In genomic region chr1:165708686-165709380, GRCm38 (mm10) we compare ENCODE assay signal across 8 mouse cellular contexts. TPM values are rescaled to one million over a fixed set of nuclear protein-coding genes. Genes with fewer than 3 reads are reported as not detected.
DNase-seq lines count a peak whose midpoint lies in the region; ATAC-seq lines count a peak whose summit lies in the region.

No protein-coding gene starts in this region.

- H3K4me3 ChIP-seq in lung, embryonic 16.5 days (ENCODE audit: low read length) = peak overlapping the region; percentile 70
- peak overlapping the region; percentile 90 for H3K4me3 ChIP-seq in heart, embryonic 12.5 days
- H3K4me3 ChIP-seq in liver, embryonic 12.5 days = peak overlapping the region; percentile 65; the same call in 1 of the 2 replicates

- H3K4me1 ChIP-seq in lung, embryonic 16.5 days (replicated peaks; ENCODE audit: control insufficient read depth, insufficient read depth, low read length) = peaks cover 21% of the 10 kb centered on the region
- peaks cover 51% of the 10 kb centered on the region for H3K4me1 ChIP-seq in heart, embryonic 12.5 days (replicated peaks)
- peaks cover 51% of the 10 kb centered on the region for H3K4me1 ChIP-seq in liver, embryonic 12.5 days

- no peaks in the 10 kb centered on the region for H3K9me3 ChIP-seq in lung, embryonic 16.5 days (ENCODE audit: control insufficient read depth, low read length)
- no peaks in the 10 kb centered on the region for H3K9me3 ChIP-seq in heart, embryonic 12.5 days (replicated peaks)
- no peaks in the 10 kb centered on the region for H3K9me3 ChIP-seq in liver, embryonic 12.5 days (replicated peaks)

- H3K27me3 ChIP-seq in lung, embryonic 16.5 days (ENCODE audit: control insufficient read depth, insufficient read depth, low read depth, low read length) = no peaks in the 10 kb centered on the region
- no peaks in the 10 kb centered on the region for H3K27me3 ChIP-seq in heart, embryonic 12.5 days (replicated peaks)
- H3K27me3 ChIP-seq in liver, embryonic 12.5 days (replicated peaks) = peaks cover 58% of the 10 kb centered on the region

- DNase-seq in lung, postnatal 25 days (ENCODE audit: low spot score) = no peak
- peak; percentile 44 to 52 for DNase-seq in thymus, postnatal 10 days (ENCODE audit: low spot score in 2 of 2)
- no peak for DNase-seq in cerebellum, adult 18-20 months
- no peak for DNase-seq in left cerebral cortex, adult 8-10 months (ENCODE audit: low spot score in 2 of 2)
- no peak for DNase-seq in left cerebral cortex, adult 11 months (ENCODE audit: low spot score)

- H3K36me3 ChIP-seq in lung, embryonic 16.5 days (ENCODE audit: control insufficient read depth, insufficient read depth, low read length) = no peaks in the 10 kb centered on the region
- 0 out of 2 replicates have a peak, but pooled peaks cover 4% of the 10 kb centered on the region for H3K36me3 ChIP-seq in heart, embryonic 12.5 days
- H3K36me3 ChIP-seq in liver, embryonic 12.5 days = no peaks in the 10 kb centered on the region

- peak overlapping the region; percentile 81 for H3K4me2 ChIP-seq in lung, embryonic 16.5 days (ENCODE audit: low read depth, low read length)
- peak overlapping the region; percentile 90 for H3K4me2 ChIP-seq in heart, embryonic 12.5 days
- H3K4me2 ChIP-seq in liver, embryonic 12.5 days = peak overlapping the region; percentile 89

- 0 out of 2 replicates have a peak, but pooled peaks have one; percentile 1 for ATAC-seq in lung, embryonic 16.5 days (ENCODE audit: low read depth)
- ATAC-seq in heart, embryonic 12.5 days (ENCODE audit: insufficient number of reproducible peaks, low FRiP score) = no peak
- ATAC-seq in liver, embryonic 12.5 days = no peak

- H3K27ac ChIP-seq in lung, embryonic 16.5 days (ENCODE audit: low read length) = peak overlapping the region; percentile 70
- H3K27ac ChIP-seq in heart, embryonic 12.5 days (ENCODE audit: poor library complexity, severe bottlenecking) = peak overlapping the region; percentile 97
- no peak overlapping the region for H3K27ac ChIP-seq in liver, embryonic 12.5 days

- H3K9ac ChIP-seq in lung, embryonic 16.5 days (ENCODE audit: low read length) = peak overlapping the region; percentile 81
- peak overlapping the region; percentile 97; the same call in 1 of the 2 replicates for H3K9ac ChIP-seq in heart, embryonic 12.5 days
- no peak overlapping the region for H3K9ac ChIP-seq in liver, embryonic 12.5 days

- WGBS in lung, embryonic 16.5 days = 42% methylated on average over 9 of the region's 9 CpGs
- 22% methylated on average over 9 of the region's 9 CpGs for WGBS in heart, embryonic 12.5 days
- 30% methylated on average over 9 of the region's 9 CpGs for WGBS in liver, embryonic 12.5 days (ENCODE audit: insufficient replicate concordance)

RNA-seq across cellular contexts. Expression of gene Rcsd1, which starts 0.7 kb away (rescaled TPM):
- polyA plus RNA-seq in lung, embryonic 16.5 days (2015; fragmentation: Nextera tagmentation; extraction: Ambion mirVana) = 47.8 and 51.5 TPM in 2 replicates
- 113 and 122 TPM in 2 replicates for polyA plus RNA-seq in heart, embryonic 12.5 days (2016; fragmentation: Nextera tagmentation; extraction: Ambion mirVana)
- polyA plus RNA-seq in liver, embryonic 12.5 days (2016; fragmentation: Nextera tagmentation; extraction: Ambion mirVana) = 10.7 and 10.8 TPM in 2 replicates
- total RNA-seq in left cerebral cortex, adult 8-10 months (2022) = 1 to 10 TPM; 5.5 to 8.2 (median 7.3) TPM

RNA-seq across cellular contexts. Expression of gene Creg1, which starts 54.7 kb away (rescaled TPM):
- polyA plus RNA-seq in lung, embryonic 16.5 days (2015; fragmentation: Nextera tagmentation; extraction: Ambion mirVana) = 60.8 and 68.6 TPM in 2 replicates
- 94.9 and 109 TPM in 2 replicates for polyA plus RNA-seq in heart, embryonic 12.5 days (2016; fragmentation: Nextera tagmentation; extraction: Ambion mirVana)
- polyA plus RNA-seq in liver, embryonic 12.5 days (2016; fragmentation: Nextera tagmentation; extraction: Ambion mirVana) = 299 and 300 TPM in 2 replicates
- total RNA-seq in left cerebral cortex, adult 8-10 months (2022) = 10 to 100 TPM; 32.5 to 44.4 (median 38.7) TPM

Comparison
In these comparisons a context has a peak if more than half of its experiments do, and no peak if none do; other contexts are left out.
1. DNase-seq: peak in thymus, postnatal 10 days (2 of 2); none in lung, postnatal 25 days (single experiment), cerebellum, adult 18-20 months (0 of 2), left cerebral cortex, adult 8-10 months (0 of 2) and left cerebral cortex, adult 11 months (single experiment).
2. Peak in every context shown above with its lines, with median percentiles within 50 percentile points of each other: H3K4me2 ChIP-seq and H3K4me3 ChIP-seq.